Mouse (Mus musculus) liver, postnatal 0 days (tissue): Measurements from ENCODE around the gene Cdh12. TPM values are rescaled to one million over a fixed set of nuclear protein-coding genes. Genes with fewer than 3 reads are reported as not detected.
"Not testable (repeated sequence)": the region's sequence is repeated elsewhere in the genome, so short reads cannot be mapped to it uniquely, and the experiment has no call there.

Source experiments
- ATAC-seq: fragments of 200-750 bp; cut with Nextera tagmentation; 2 replicates; pipeline ENCODE4 v1.8.0; 2017; ENCODE audit warnings: mild to moderate bottlenecking, moderate library complexity
- DNase-seq: peaks from one replicate; pipeline ENCODE4 v3.0.0-alpha.2; 2016
- H3K27ac ChIP-seq: fragments of 300-500 bp; sonication (generic); 2 replicates; pipeline ENCODE4 v1.5.1; 2014; ENCODE audit warnings: antibody characterized with exemption, moderate library complexity, mild to moderate bottlenecking, low read depth
- H3K27me3 ChIP-seq: fragments of 300-500 bp; sonication (generic); 2 replicates; pipeline ENCODE4 v1.6.1; 2014; ENCODE audit warnings: low read length, control low read depth, mixed read lengths; ENCODE audit not compliant: insufficient read depth
- H3K36me3 ChIP-seq: fragments of 300-500 bp; sonication (generic); replicated peaks from 2 replicates; pipeline ENCODE4 v1.6.1; 2014; ENCODE audit warnings: mild to moderate bottlenecking, control low read depth, low read length, moderate library complexity, mixed read lengths; ENCODE audit not compliant: insufficient read depth
- H3K4me1 ChIP-seq: fragments of 300-500 bp; sonication (generic); 2 replicates; pipeline ENCODE4 v1.6.1; 2014; ENCODE audit warnings: antibody characterized with exemption, mild to moderate bottlenecking, control low read depth; ENCODE audit not compliant: insufficient read depth
- H3K4me2 ChIP-seq: fragments of 300-500 bp; sonication (generic); 2 replicates; pipeline ENCODE4 v1.6.1; 2014; ENCODE audit warnings: low read depth, mild to moderate bottlenecking, low read length, moderate library complexity, mixed read lengths
- H3K4me3 ChIP-seq: fragments of 300-500 bp; sonication (generic); 2 replicates; pipeline ENCODE4 v1.5.1; 2014; ENCODE audit warnings: low read depth, low read length
- H3K9ac ChIP-seq: fragments of 300-500 bp; sonication (generic); replicated peaks from 2 replicates; pipeline ENCODE4 v1.6.1; 2014; ENCODE audit warnings: mild to moderate bottlenecking, moderate library complexity
- H3K9me3 ChIP-seq: fragments of 300-500 bp; sonication (generic); 2 replicates; pipeline ENCODE4 v1.6.1; 2016; ENCODE audit warnings: mild to moderate bottlenecking, control low read depth, low read length, mixed read lengths
- CTCF ChIP-seq: sonication (generic); IDR thresholded peaks from 2 replicates; pipeline ENCODE4 v1.5.1; 2016; ENCODE audit warnings: antibody characterized with exemption, low read depth
- EP300 ChIP-seq: IDR thresholded peaks from 2 replicates; pipeline ENCODE4 v1.6.1; 2016; ENCODE audit warnings: antibody characterized with exemption, low read depth, mild to moderate bottlenecking
- WGBS: fragments of 180-500 bp; shearing (Covaris S2); extraction: QIAGEN DNeasy Blood & Tissue Kit; methylation state at CpG from one replicate; pipeline ENCODE4 v1.1.7; 2014; ENCODE audit not compliant: insufficient replicate concordance; 5-methylcytosine and 5-hydroxymethylcytosine counted together
- polyA plus RNA-seq: library from polyadenylated mRNA; unstranded; fragments of >200 nt; fragmentation: Nextera tagmentation; extraction: Ambion mirVana; gene quantifications from 2 replicates; pipeline ENCODE4 v1.2.1, GENCODE M21; 2015

The Cdh12 gene
- polyA plus RNA-seq, 1 experiment from 2014 or later = not detected

GRCm38 (mm10) chr15:20634593-20634992, 185.5 kb downstream of the Cdh12 start:
- no peak overlapping the region for H3K27ac ChIP-seq
- no peaks in the 10 kb centered on the region for H3K27me3 ChIP-seq
- no peaks in the 10 kb centered on the region for H3K4me1 ChIP-seq
- no peak for ATAC-seq
- DNase-seq = no peak
- no peak for TF ChIP-seq CTCF
- no peak for TF ChIP-seq EP300
- no peak overlapping the region for H3K4me2 ChIP-seq
- no peak overlapping the region for H3K9ac ChIP-seq
- no peaks in the 10 kb centered on the region for H3K36me3 ChIP-seq
- 63% methylated on average over 2 of the region's 2 CpGs for WGBS
- no peaks in the 10 kb centered on the region for H3K9me3 ChIP-seq
- no peak overlapping the region for H3K4me3 ChIP-seq

DNA sequence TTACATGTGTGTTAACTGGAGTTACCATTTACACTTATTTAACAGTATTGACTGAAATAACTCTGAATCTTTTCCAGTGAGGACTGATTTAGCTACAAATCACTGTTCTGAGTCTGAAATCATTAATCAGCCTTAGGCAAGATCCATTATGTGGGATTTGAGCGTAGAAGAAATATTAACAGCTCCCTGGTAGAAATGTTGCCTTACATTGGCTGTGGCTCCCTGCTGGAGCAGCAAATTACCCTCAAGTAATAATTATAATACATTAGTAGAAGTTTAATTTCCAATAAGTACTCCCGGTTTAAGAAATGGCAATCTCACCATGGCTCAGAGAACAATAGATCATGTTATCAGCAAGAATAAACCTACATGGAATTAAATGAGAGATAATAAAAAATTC, 190.1 kb downstream of the Cdh12 start:
- TF ChIP-seq CTCF (no peak), EP300 (no peak)
- H3K27ac ChIP-seq = no peak overlapping the region
- H3K36me3 ChIP-seq = no peaks in the 10 kb centered on the region
- no peaks in the 10 kb centered on the region for H3K9me3 ChIP-seq
- H3K4me1 ChIP-seq = no peaks in the 10 kb centered on the region
- H3K4me3 ChIP-seq = no peak overlapping the region
- no peaks in the 10 kb centered on the region for H3K27me3 ChIP-seq
- DNase-seq (no peak), ATAC-seq (no peak)
- no peak overlapping the region for H3K9ac ChIP-seq
- WGBS = 67% methylated on average over 2 of the region's 2 CpGs
- H3K4me2 ChIP-seq = no peak overlapping the region

GRCm38 (mm10) chr15:20642905-20643414, 193.9 kb downstream of the Cdh12 start:
- Histone ChIP-seq H3K36me3 (no peaks in the 10 kb centered on the region), H3K4me3 (no peak overlapping the region), H3K27me3 (no peaks in the 10 kb centered on the region), H3K9ac (no peak overlapping the region), H3K4me1 (no peaks in the 10 kb centered on the region), H3K27ac (no peak overlapping the region), H3K9me3 (no peaks in the 10 kb centered on the region), H3K4me2 (no peak overlapping the region)
- DNase-seq = no peak
- WGBS = 81% methylated on average over 3 of the region's 3 CpGs
- no peak for ATAC-seq
- no peak for TF ChIP-seq CTCF
- TF ChIP-seq EP300 = no peak

- WGBS = 48% methylated on average over 2 of the region's 2 CpGs
- H3K36me3 ChIP-seq = no peaks in the 10 kb centered on the region
- H3K9ac ChIP-seq = no peak overlapping the region
- no peak overlapping the region for H3K4me2 ChIP-seq
- no peak overlapping the region for H3K27ac ChIP-seq
- no peak overlapping the region for H3K4me3 ChIP-seq
- H3K27me3 ChIP-seq = no peaks in the 10 kb centered on the region
- TF ChIP-seq CTCF = no peak
- no peak for TF ChIP-seq EP300
- H3K4me1 ChIP-seq = no peaks in the 10 kb centered on the region
- DNase-seq = no peak
- H3K9me3 ChIP-seq = 0 out of 2 replicates have a peak, but pooled peaks cover 2% of the 10 kb centered on the region
- ATAC-seq = no peak
These were observed 211.2 kb downstream of the Cdh12 start for GRCm38 (mm10) chr15:20660221-20660620.

DNA sequence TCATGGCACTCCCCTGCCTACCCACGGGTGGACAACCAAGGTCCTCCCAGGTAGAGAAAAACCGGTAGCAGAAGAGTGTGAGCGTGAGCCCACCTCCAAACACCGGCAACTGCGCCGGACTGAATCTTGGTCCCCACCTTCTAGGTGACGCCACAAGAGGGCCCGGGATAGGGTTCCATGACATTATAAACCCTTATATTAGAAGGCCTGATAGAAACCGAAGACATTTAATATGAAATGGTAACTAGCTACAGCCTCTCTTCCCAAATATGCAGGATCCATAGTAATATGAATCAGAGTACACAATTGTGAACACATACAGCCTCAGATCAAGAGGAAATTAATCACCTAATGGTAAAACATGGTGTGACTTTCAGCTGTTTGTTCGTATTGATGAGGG, 217.6 kb downstream of the Cdh12 start, which contains the start of gene Acot10:
Acot10 (minus strand) TSS at position 101 of the 400 bp plus-strand sequence.
- ATAC-seq = no peak
- H3K27me3 ChIP-seq = no peaks in the 10 kb centered on the region
- no peak within 1 kb of the TSS for H3K4me2 ChIP-seq
- no peaks in the 10 kb centered on the region for H3K4me1 ChIP-seq
- H3K9me3 ChIP-seq = no peaks in the 10 kb centered on the region
- no peak for TF ChIP-seq EP300
- TF ChIP-seq CTCF = no peak
- DNase-seq = no peak
- H3K9ac ChIP-seq = no peak within 1 kb of the TSS
- no peak within 1 kb of the TSS for H3K4me3 ChIP-seq
- H3K27ac ChIP-seq = no peak within 1 kb of the TSS
- 83% methylated on average over 10 of the region's 10 CpGs for WGBS
- H3K36me3 ChIP-seq = no peaks in the 10 kb centered on the region

DNA sequence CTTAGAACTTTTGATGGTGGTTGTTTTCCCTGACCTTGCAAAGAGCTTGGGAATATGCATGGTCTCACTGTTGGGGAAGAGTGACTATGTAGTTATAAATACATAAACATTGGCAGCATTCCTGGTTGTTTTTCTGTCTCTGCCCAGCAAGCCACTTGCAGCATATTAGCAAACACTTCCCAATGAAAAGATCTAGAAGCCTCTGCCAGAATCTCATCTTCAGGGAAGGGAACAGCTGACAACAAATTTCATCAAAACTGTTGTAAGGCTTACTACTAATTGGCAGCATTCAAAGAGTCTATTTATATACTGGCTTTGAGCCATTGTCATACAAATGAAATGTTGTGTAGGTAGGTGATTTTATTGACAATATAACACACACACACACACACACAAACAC, 218.3 kb downstream of the Cdh12 start:
- no peak for ATAC-seq
- Histone ChIP-seq H3K9ac (no peak overlapping the region), H3K4me3 (no peak overlapping the region), H3K9me3 (no peaks in the 10 kb centered on the region), H3K36me3 (no peaks in the 10 kb centered on the region), H3K27me3 (no peaks in the 10 kb centered on the region), H3K4me2 (no peak overlapping the region), H3K27ac (no peak overlapping the region), H3K4me1 (no peaks in the 10 kb centered on the region)
- TF ChIP-seq EP300 (no peak), CTCF (no peak)
- DNase-seq = no peak

DNA sequence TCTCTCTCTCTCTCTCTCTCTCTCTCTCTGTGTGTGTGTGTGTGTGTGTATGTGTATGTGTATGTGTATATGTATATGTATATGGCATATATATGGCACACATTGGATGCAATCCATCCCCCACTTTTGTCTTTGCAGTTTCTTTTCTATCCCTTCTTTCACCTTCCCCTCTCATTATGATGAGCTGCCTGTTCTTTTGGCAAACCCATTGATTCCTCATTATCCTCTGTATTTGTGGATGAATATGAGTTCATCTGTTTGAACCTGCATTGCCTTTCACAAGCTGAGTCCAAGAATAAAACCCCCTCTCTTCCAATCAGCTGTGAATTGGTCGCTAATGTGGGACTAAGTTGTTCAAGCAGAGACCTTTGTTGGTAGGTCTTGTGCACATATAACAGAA, 218.9 kb downstream of the Cdh12 start:
- no peaks in the 10 kb centered on the region for H3K36me3 ChIP-seq
- 39% methylated on average over 1 of the region's 1 CpGs for WGBS

GRCm38 (mm10) chr15:20669507-20669906, 220.4 kb downstream of the Cdh12 start:
- DNase-seq, H3K4me2 ChIP-seq, H3K27me3 ChIP-seq, H3K36me3 ChIP-seq, H3K9ac ChIP-seq, ATAC-seq, H3K27ac ChIP-seq, H3K4me3 ChIP-seq, H3K9me3 ChIP-seq, H3K4me1 ChIP-seq: not testable (repeated sequence)
- WGBS = 51% methylated on average over 2 of the region's 2 CpGs

More for the DNA sequence above, 218.9 kb downstream of the Cdh12 start:
- DNase-seq = no peak
- Histone ChIP-seq H3K9me3 (no peaks in the 10 kb centered on the region), H3K4me3 (no peak overlapping the region), H3K9ac (no peak overlapping the region), H3K27ac (no peak overlapping the region), H3K27me3 (no peaks in the 10 kb centered on the region), H3K4me1 (no peaks in the 10 kb centered on the region), H3K4me2 (no peak overlapping the region)
- ATAC-seq = no peak
- TF ChIP-seq CTCF (no peak), EP300 (no peak)
